Mouse (Mus musculus) spleen, adult 2 months (tissue): ENCODE data around the gene Sh3rf1.

Experiments
- CTCF ChIP-seq: fragments of 200-500 bp; IDR thresholded peaks from 2 replicates; pipeline ENCODE4 v1.5.1; 2011; ENCODE audit warnings: mild to moderate bottlenecking, inconsistent platforms; ENCODE audit not compliant: insufficient read depth, insufficient read length, insufficient replicate concordance; ENCODE audit errors: extremely low read depth
- POLR2A ChIP-seq: fragments of 200-500 bp; IDR thresholded peaks from 2 replicates; pipeline ENCODE4 v1.6.1; 2011; ENCODE audit warnings: low read depth, low read length, inconsistent platforms

DNA sequence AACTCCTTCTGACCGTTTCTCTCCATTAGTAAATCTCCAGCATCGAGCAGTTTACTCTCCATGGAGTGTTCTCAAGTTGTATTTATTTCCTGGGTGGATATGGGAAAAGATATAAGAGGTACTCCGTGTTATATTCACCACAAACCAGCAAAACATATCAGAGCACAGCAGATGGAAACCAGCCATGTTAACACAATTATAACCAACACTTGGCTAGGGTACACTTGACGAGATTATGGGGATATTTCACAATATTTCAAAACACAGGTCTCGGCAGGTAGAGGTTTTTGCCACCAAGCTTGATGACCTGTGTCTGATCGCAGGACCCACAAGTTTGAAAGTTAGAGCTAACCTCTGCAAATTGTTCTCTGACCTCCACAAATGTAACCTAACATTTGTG lies 123.3 kb downstream of the Sh3rf1 start:
- TF ChIP-seq CTCF (no peak), POLR2A (no peak)
